8 mouse cellular contexts compared by ENCODE assay signal in genomic region chr4:136143193-136143976, GRCm38 (mm10). TPM values are rescaled to one million over a fixed set of nuclear protein-coding genes. Genes with fewer than 3 reads are reported as not detected.
DNase-seq lines count a peak whose midpoint lies in the region; ATAC-seq and TF ChIP-seq lines count a peak whose summit lies in the region.

TSS of gene Id3 (plus strand) at chr4:136143497.

- TF ChIP-seq CTCF in G1E (IDR thresholded peaks at IDR 0.05; ENCODE audit: low read depth, low read length), result no peak
- TF ChIP-seq CTCF in brain, embryonic 14.5 days (IDR thresholded peaks at IDR 0.05; ENCODE audit: borderline replicate concordance, extremely low read depth, insufficient read depth, insufficient read length), result no peak

- ATAC-seq in G1E (ENCODE audit: extremely low read depth, insufficient number of reproducible peaks, low FRiP score, poor library complexity, severe bottlenecking), result peak; percentile 35; the same call in 1 of the 2 replicates
- ATAC-seq in hindbrain, embryonic 14.5 days (ENCODE audit: low FRiP score), result peak; percentile 82

- no peak for DNase-seq in G1E (ENCODE audit: low spot score)
- DNase-seq in brain, embryonic 14.5 days (ENCODE audit: low read depth), result peak; percentile 95
- peak; percentile 70 to 76 for DNase-seq in frontal cortex, postnatal 36 days (ENCODE audit: low spot score in 2 of 2)
- peak; percentile 81 for DNase-seq in hindbrain, embryonic 14.5 days (ENCODE audit: low spot score)
- peak; percentile 77 for DNase-seq in layer of hippocampus, postnatal 36 days
- DNase-seq in right cerebral cortex, adult 18-20 months, result peak; percentile 64
- DNase-seq in urinary bladder, adult 2 months (ENCODE audit: low spot score), result peak; percentile 93

- TF ChIP-seq POLR2A in brain, embryonic 14.5 days (IDR thresholded peaks at IDR 0.05; ENCODE audit: borderline replicate concordance, extremely low read depth, insufficient read depth, insufficient read length, poor library complexity, severe bottlenecking), result peak; percentile 82; the same call in 1 of the 2 replicates

- WGBS in hindbrain, embryonic 14.5 days, result under 1% methylated on average over 38 of the region's 39 CpGs
- WGBS in macrophage (ENCODE audit: missing documents), result under 1% methylated on average over 39 of the region's 39 CpGs

- peaks cover 80% of the 10 kb centered on the region for H3K27me3 ChIP-seq in G1E (ENCODE audit: insufficient read depth, low read length)
- H3K27me3 ChIP-seq in hindbrain, embryonic 14.5 days (ENCODE audit: control insufficient read depth, insufficient read depth, low read length), result peaks cover 19% of the 10 kb centered on the region

- peak within 1 kb of the TSS; percentile 90 for H3K27ac ChIP-seq in hindbrain, embryonic 14.5 days
- peak within 1 kb of the TSS; percentile 81 for H3K27ac ChIP-seq in macrophage

- H3K4me1 ChIP-seq in G1E (ENCODE audit: insufficient read depth, low read depth, low read length), result peaks cover 44% of the 10 kb centered on the region
- H3K4me1 ChIP-seq in hindbrain, embryonic 14.5 days (replicated peaks; ENCODE audit: control insufficient read depth, insufficient read depth, low read length), result peaks cover 34% of the 10 kb centered on the region

- peak within 1 kb of the TSS; percentile 42; the same call in 1 of the 2 replicates for H3K4me3 ChIP-seq in G1E (ENCODE audit: low read depth, low read length)
- H3K4me3 ChIP-seq in hindbrain, embryonic 14.5 days (replicated peaks; ENCODE audit: low read length), result peak within 1 kb of the TSS; percentile 52
- H3K4me3 ChIP-seq in macrophage (ENCODE audit: inconsistent target), result peak within 1 kb of the TSS; percentile 36

- peaks cover 16% of the 10 kb centered on the region; the same call in 1 of the 2 replicates for H3K79me2 ChIP-seq in macrophage (ENCODE audit: inconsistent target)

- H3K9me3 ChIP-seq in G1E (replicated peaks), result peaks cover 4% of the 10 kb centered on the region; the same call in 1 of the 2 replicates
- H3K9me3 ChIP-seq in hindbrain, embryonic 14.5 days (ENCODE audit: control insufficient read depth, low read length), result no peaks in the 10 kb centered on the region

- peak within 1 kb of the TSS; percentile 85 for H3K4me2 ChIP-seq in hindbrain, embryonic 14.5 days (replicated peaks)

- H3K9ac ChIP-seq in hindbrain, embryonic 14.5 days, result peak within 1 kb of the TSS; percentile 78

- H3K36me3 ChIP-seq in G1E (replicated peaks) (no peaks in the 10 kb centered on the region), macrophage (ENCODE audit: inconsistent target) (no peaks in the 10 kb centered on the region)
- no peaks in the 10 kb centered on the region for H3K36me3 ChIP-seq in hindbrain, embryonic 14.5 days (replicated peaks; ENCODE audit: control insufficient read depth, insufficient read depth)

RNA-seq across cellular contexts. Expression of gene Id3, which starts in this region (rescaled TPM):
- not detected in 2 replicates for total RNA-seq in G1E (2014; fragmentation: Nextera tagmentation)
- 0.22 TPM in 1 of 2 replicates, not detected in the other for total RNA-seq in G1E (2017)
- not detected in 2 replicates for polyA plus RNA-seq in G1E (2012)
- polyA plus RNA-seq in brain, embryonic 14.5 days (2012; rRNA removed), result 105 and 107 TPM in 2 replicates
- 194 and 206 TPM in 2 replicates for polyA plus RNA-seq in hindbrain, embryonic 14.5 days (2014; fragmentation: Nextera tagmentation; extraction: Ambion mirVana)
- 10 to 100 TPM; 35.4 to 42.4 TPM for total RNA-seq in layer of hippocampus, postnatal 36 days (2021)
- 100 to 1,000 TPM in 1 of 26 experiments, 10 to 100 TPM in 17, 1 to 10 TPM in 6, under 1 TPM in 1, not detected in 1; 0.79 to 106 (median 19.0) TPM for total RNA-seq in macrophage (2018; cell fraction: chromatin; rRNA removed)
- 10 to 100 TPM in 15 of 26 experiments, 1 to 10 TPM in 7, under 1 TPM in 4; 0.19 to 99.1 (median 14.3) TPM for total RNA-seq in macrophage (2018; cell fraction: cytosol; rRNA removed)
- total RNA-seq in macrophage (2018; cell fraction: nucleus; rRNA removed), result 100 to 1,000 TPM in 6 of 26 experiments, 10 to 100 TPM in 16, 1 to 10 TPM in 2, not detected in 2; 1.7 to 296 (median 18.8) TPM
- 0.34 to 38.1 TPM (median 3.1 TPM) in 3 replicates for polyA plus RNA-seq in macrophage (2018)
- polyA plus RNA-seq in urinary bladder, adult 2 months (2012; rRNA removed), result 272 and 386 TPM in 2 replicates

Comparison
In these comparisons a context has a peak if more than half of its experiments do, and no peak if none do; other contexts are left out.
1. RNA of gene Id3 (total RNA-seq): 35.4 to 42.4 TPM in layer of hippocampus, postnatal 36 days; 0.22 TPM in G1E; every median in the first group is over 10 times any median in the second.
2. Peak in ATAC-seq and H3K4me3 ChIP-seq in G1E; RNA of the gene not detected or under 1 TPM.
3. Peak in every context shown above with its lines, with median percentiles within 50 percentile points of each other: H3K4me3 ChIP-seq.